Mouse (Mus musculus) E14TG2a.4 (cell line): ENCODE results near the gene Ube2j2.

ENCODE experiments used
- H3K27me3 ChIP-seq: 2 replicates; pipeline ENCODE4 v1.6.1; 2014; ENCODE audit warnings: low read length, control low read depth; ENCODE audit not compliant: insufficient read depth
- H3K36me3 ChIP-seq: 2 replicates; pipeline ENCODE4 v1.6.1; 2014; ENCODE audit warnings: low read length, control low read depth; ENCODE audit not compliant: insufficient read depth
- H3K4me1 ChIP-seq: replicated peaks from 2 replicates; pipeline ENCODE4 v1.6.1; 2014; ENCODE audit warnings: low read depth, low read length, control low read depth
- H3K4me3 ChIP-seq: replicated peaks from 2 replicates; pipeline ENCODE4 v1.5.1; 2014; ENCODE audit warnings: mild to moderate bottlenecking, low read length
- H3K9me3 ChIP-seq: 2 replicates; pipeline ENCODE4 v1.6.1; 2014; ENCODE audit warnings: low read length, control low read depth
- CTCF ChIP-seq: conservative IDR thresholded peaks from 2 replicates; pipeline ENCODE4 v1.5.1; 2014; ENCODE audit warnings: low read length
- NANOG ChIP-seq: IDR thresholded peaks from 2 replicates; pipeline ENCODE4 v1.6.1; 2014; ENCODE audit warnings: borderline replicate concordance, low read length, mixed read lengths
- POU5F1 ChIP-seq: IDR thresholded peaks from 2 replicates; pipeline ENCODE4 v1.6.1; 2014; ENCODE audit warnings: low read length, borderline replicate concordance

Ube2j2 gene

GRCm38 (mm10) chr4:155903246-155903645, 40.4 kb upstream of the Ube2j2 start:
- Histone ChIP-seq H3K36me3 (peaks cover 82% of the 10 kb centered on the region), H3K4me3 (no peak overlapping the region), H3K9me3 (no peaks in the 10 kb centered on the region), H3K4me1 (peaks cover 12% of the 10 kb centered on the region), H3K27me3 (no peaks in the 10 kb centered on the region)
- no peak for TF ChIP-seq POU5F1
- no peak for TF ChIP-seq CTCF
- TF ChIP-seq NANOG = no peak

GRCm38 (mm10) chr4:155904318-155905102, 39.1 kb upstream of the Ube2j2 start:
- Histone ChIP-seq H3K9me3 (no peaks in the 10 kb centered on the region), H3K4me3 (no peak overlapping the region), H3K36me3 (peaks cover 70% of the 10 kb centered on the region), H3K27me3 (no peaks in the 10 kb centered on the region), H3K4me1 (peaks cover 12% of the 10 kb centered on the region)
- TF ChIP-seq NANOG (no peak), POU5F1 (no peak), CTCF (no peak; the same call in 1 of the 2 replicates)

GRCm38 (mm10) chr4:155905634-155906033, 38.0 kb upstream of the Ube2j2 start:
- no peak overlapping the region for H3K4me3 ChIP-seq

GRCm38 (mm10) chr4:155906125-155906524, 37.5 kb upstream of the Ube2j2 start:
- TF ChIP-seq POU5F1 = no peak
- no peak for TF ChIP-seq NANOG
- TF ChIP-seq CTCF = no peak

More at GRCm38 (mm10) chr4:155905634-155906033, 38.0 kb upstream of the Ube2j2 start:
- Histone ChIP-seq H3K4me1 (peaks cover 12% of the 10 kb centered on the region), H3K9me3 (no peaks in the 10 kb centered on the region), H3K36me3 (peaks cover 59% of the 10 kb centered on the region), H3K27me3 (no peaks in the 10 kb centered on the region)
- TF ChIP-seq NANOG (no peak), POU5F1 (no peak), CTCF (no peak)

GRCm38 (mm10) chr4:155907003-155907402, 36.6 kb upstream of the Ube2j2 start:
- Histone ChIP-seq H3K9me3 (no peaks in the 10 kb centered on the region), H3K27me3 (0 out of 2 replicates have a peak, but pooled peaks cover 3% of the 10 kb centered on the region), H3K4me1 (peaks cover 12% of the 10 kb centered on the region), H3K36me3 (peaks cover 47% of the 10 kb centered on the region), H3K4me3 (no peak overlapping the region)
- TF ChIP-seq NANOG (no peak), POU5F1 (no peak), CTCF (no peak)

More at GRCm38 (mm10) chr4:155906125-155906524, 37.5 kb upstream of the Ube2j2 start:
- H3K4me3 ChIP-seq = no peak overlapping the region
- 0 out of 2 replicates have a peak, but pooled peaks cover 3% of the 10 kb centered on the region for H3K27me3 ChIP-seq
- peaks cover 56% of the 10 kb centered on the region for H3K36me3 ChIP-seq
- H3K9me3 ChIP-seq = no peaks in the 10 kb centered on the region
- peaks cover 12% of the 10 kb centered on the region for H3K4me1 ChIP-seq

GRCm38 (mm10) chr4:155908281-155908680, 35.4 kb upstream of the Ube2j2 start:
- Histone ChIP-seq H3K4me3 (no peak overlapping the region), H3K9me3 (no peaks in the 10 kb centered on the region), H3K36me3 (peaks cover 34% of the 10 kb centered on the region), H3K4me1 (peaks cover 10% of the 10 kb centered on the region), H3K27me3 (0 out of 2 replicates have a peak, but pooled peaks cover 3% of the 10 kb centered on the region)
- TF ChIP-seq POU5F1 = no peak

- Histone ChIP-seq H3K27me3 (0 out of 2 replicates have a peak, but pooled peaks cover 3% of the 10 kb centered on the region), H3K4me1 (peaks cover 5% of the 10 kb centered on the region), H3K36me3 (peaks cover 29% of the 10 kb centered on the region), H3K9me3 (no peaks in the 10 kb centered on the region), H3K4me3 (no peak overlapping the region)
- no peak for TF ChIP-seq NANOG
- TF ChIP-seq POU5F1 = no peak
- TF ChIP-seq CTCF = no peak
Observed at GRCm38 (mm10) chr4:155908751-155909150, 34.9 kb upstream of the Ube2j2 start.

- H3K9me3 ChIP-seq = no peaks in the 10 kb centered on the region
- 0 out of 2 replicates have a peak, but pooled peaks cover 5% of the 10 kb centered on the region for H3K27me3 ChIP-seq
- no peak overlapping the region for H3K4me3 ChIP-seq
- no peaks in the 10 kb centered on the region for H3K36me3 ChIP-seq
- TF ChIP-seq POU5F1 = no peak
- H3K4me1 ChIP-seq = peaks cover 13% of the 10 kb centered on the region
Observed at GRCm38 (mm10) chr4:155932031-155932430, 11.6 kb upstream of the Ube2j2 start.

GRCm38 (mm10) chr4:155943049-155943452, 580 bp upstream of the Ube2j2 start:
- peak overlapping the region; percentile 96 for H3K4me3 ChIP-seq
- H3K36me3 ChIP-seq = peaks cover 22% of the 10 kb centered on the region
- peaks cover 39% of the 10 kb centered on the region for H3K4me1 ChIP-seq
- no peak for TF ChIP-seq NANOG
- no peak for TF ChIP-seq CTCF
- TF ChIP-seq POU5F1 = no peak
- no peaks in the 10 kb centered on the region for H3K27me3 ChIP-seq
- no peaks in the 10 kb centered on the region for H3K9me3 ChIP-seq
